Mouse (Mus musculus) cortical plate, adult 2 months (tissue): Measurements from ENCODE around the gene Sh3d21.

Source experiments
- CTCF ChIP-seq: fragments of 200-500 bp; IDR thresholded peaks from 2 replicates; pipeline ENCODE4 v1.5.1; 2011; ENCODE audit warnings: mild to moderate bottlenecking, control low read depth, low read length; ENCODE audit not compliant: insufficient read depth; ENCODE audit errors: extremely low read depth
- POLR2A ChIP-seq: fragments of 200-500 bp; IDR thresholded peaks from 2 replicates; pipeline ENCODE4 v1.6.1; 2011; ENCODE audit warnings: mild to moderate bottlenecking, low read length, control low read depth; ENCODE audit not compliant: insufficient read depth; ENCODE audit errors: extremely low read depth

DNA sequence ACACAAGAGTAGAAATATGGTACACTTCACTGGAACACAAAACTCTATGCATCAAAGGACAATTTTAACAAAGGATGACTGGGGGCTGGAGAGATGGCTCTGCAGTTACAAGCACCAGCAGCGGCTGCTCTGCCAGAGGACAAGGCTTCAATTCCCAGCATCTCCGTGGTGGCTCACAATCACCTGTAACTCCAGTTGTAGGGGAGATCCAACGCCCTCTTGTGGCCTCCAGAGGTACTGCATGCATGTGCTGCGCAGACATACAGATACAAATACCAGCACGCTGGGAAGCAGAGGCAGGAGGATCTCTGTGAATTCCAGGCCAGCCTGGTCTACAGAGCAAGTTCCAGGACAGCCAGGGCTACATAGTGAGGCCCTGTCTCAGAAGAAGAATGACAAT lies 6.7 kb downstream of the Sh3d21 start:
- TF ChIP-seq CTCF (peak; percentile 40; the same call in 1 of the 2 replicates), POLR2A (no peak)
